Mouse (Mus musculus) MEL-GATA-1-ER (cell line): Measurements from ENCODE around the gene Prkcz.
"Not testable (repeated sequence)": the region's sequence is repeated elsewhere in the genome, so short reads cannot be mapped to it uniquely, and the experiment has no call there.

Experiments used
- DNase-seq: peaks from one replicate; pipeline ENCODE4 v3.0.0-alpha.2; 2012; ENCODE audit warnings: low read depth; ENCODE audit errors: extremely low read depth

The Prkcz gene

DNA sequence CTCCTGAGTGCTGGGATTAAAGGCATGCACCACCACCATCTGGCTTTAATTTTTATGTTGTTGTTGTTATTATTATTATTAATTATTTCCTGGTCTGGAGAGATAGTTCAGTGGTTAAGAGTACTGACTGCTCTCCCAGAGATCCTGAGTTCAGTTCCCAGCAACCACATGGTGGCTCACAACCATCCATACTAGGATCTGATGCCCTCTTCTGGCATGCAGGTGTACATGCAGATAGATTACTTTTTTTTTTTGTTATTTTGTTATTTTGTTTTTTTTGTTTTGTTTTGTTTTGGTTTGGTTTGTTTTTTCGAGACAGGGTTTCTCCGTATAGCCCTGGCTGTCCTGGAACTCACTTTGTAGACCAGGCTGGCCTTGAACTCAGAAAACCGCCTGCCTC lies 113.1 kb downstream of the Prkcz start:
- not testable (repeated sequence) for DNase-seq

DNA sequence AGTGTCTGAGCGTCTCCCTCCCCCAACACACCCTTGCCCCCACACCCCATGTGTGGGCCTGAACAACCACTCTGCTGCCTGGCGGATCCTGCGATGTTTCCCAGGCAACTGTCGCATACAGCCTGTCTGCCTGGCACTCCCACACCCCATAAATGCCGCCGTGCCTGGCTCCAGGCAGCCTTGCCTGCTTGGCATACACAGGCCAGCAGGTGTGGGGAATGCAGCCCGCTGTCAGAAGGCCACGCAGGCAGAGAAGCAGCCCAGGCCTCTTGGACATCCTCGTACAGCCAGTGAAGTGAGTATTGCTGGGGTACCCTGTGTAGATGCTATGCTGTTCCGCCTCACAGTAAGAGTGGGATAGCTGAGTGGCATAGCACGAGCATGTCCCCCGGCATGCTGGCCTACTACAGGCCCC lies 114.5 kb downstream of the Prkcz start:
- DNase-seq, result no peak

DNA sequence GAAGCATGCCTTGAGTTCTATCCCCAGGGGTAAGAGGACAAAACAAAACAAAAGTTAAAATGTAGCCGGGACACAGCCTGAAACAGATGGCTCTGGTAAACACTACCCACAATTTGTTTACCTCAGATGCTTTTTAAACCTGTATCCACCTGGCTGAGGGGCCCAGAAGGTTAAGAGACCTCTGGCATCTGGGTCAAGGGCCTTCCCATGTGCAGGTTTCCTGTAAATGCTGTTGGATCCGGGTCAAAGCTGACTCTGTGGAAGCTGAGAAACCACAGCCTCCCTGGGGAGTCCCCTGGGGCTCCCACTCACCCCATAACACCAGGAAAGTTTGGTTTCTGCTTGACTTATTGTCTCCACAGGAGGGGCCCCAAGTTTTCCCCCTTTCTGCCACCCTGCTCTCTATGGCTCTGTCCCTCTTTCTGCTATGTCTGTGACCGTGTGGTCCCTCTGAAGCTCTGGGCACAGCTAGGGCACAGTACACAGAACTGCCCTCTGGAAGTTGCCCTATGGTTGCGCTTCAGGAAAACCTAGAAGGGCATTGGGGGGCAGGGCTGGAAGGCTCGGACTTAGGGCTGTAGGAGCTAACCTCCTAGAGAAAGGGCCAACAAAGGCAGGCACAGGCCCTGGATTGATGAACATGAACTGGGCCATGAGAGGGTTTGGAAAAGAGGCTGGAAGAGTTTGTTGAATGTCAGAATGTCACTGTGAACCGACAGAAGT lies 115.2 kb downstream of the Prkcz start:
- DNase-seq, result no peak

DNA sequence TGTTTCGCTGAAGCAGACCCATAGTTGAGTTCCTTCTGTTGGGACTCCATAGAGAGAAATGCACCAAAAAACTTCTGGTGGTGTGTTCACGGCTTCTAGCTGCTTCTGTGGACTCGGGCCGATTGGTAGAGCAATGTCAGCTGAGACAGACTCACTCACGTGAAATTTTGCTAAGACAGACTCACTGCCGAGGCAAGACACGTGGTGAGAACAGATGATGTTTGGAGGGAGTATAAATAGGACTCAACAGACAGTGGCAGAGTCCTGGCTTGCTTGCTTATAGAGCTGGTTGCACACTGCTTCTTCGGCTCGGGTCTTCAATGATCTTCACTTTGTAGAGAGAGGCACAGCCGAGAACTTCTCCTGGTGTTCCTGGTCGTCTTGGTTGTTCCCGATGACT lies 117.9 kb downstream of the Prkcz start:
- DNase-seq, result no peak

DNA sequence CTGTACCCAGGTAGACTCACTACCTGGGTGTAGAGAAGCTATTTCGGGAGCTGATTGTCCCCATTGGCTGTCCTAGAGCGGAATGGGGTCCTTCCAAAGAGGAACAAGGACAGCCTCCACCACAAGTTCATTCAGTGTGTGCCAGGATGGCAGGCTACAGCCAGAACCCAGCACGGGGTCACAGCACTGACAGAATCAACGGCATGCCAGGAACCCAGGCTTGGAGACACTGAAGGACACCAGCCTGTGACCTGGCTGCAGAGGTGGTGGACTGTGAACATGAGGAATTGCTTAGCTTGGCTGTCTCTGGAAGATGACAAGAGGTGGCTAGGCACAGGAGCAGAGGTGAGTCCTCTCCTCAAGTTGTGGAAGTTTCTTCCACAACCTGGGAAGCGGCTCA lies 118.9 kb downstream of the Prkcz start:
- no peak for DNase-seq

DNA sequence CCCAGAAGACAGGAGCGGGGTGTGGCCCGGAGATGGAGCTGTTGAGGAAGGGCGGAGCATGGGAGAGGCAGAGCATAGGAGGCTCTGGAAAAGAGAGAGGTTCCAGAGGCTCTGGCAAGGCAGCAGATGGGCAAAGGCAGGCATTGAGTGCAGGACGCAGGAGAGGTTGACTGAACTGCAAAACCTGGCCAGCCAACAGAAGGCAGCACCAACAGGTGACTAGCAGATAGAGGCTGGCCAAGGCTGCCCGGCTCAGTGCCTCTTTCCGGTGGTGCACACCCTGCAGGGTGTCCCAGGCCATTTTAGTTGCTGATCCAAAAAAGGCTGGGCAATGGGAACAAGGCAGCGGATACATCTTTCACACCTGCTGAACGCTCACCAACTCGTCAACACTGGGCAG lies 119.4 kb downstream of the Prkcz start:
- DNase-seq, result no peak

DNA sequence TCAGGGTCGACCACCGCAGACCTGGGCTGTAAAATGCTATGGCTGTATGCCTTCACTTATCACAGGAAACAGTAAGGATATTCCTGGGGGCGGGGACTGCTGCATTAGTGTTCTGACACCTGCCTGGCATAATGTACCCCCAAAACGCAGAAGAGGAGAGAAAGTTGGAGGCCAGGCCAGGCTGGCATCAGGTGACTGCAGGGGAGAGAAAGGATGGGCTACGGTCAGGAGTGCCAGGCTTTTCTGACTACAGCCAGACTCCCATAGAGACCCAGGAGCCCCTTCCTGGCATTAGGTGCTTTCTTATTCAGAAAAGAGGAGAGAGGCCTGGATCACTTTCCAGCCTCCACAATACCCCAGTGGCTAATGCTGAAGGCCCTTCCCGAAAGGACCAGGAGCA lies 121.7 kb downstream of the Prkcz start:
- DNase-seq, result no peak

DNA sequence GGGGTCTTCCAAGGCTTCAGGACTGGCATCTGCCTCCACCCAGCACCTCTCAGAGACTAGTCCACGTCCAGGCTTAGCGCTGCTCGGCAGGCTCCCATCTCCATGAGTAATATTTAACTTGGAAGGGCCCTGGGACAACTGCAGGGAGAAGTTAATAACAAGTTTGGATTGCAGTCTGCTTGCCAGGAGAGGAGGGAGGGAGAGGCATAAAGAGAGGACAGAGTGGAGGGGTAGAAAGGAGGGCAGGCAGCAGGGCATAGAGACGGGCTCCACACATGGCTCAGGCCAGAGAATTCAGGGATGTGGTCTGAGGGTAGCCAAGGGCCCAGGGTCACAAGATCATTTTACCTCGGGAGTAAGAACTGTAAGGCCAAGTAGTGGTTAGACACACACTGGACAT lies 122.9 kb downstream of the Prkcz start:
- DNase-seq, result no peak

DNA sequence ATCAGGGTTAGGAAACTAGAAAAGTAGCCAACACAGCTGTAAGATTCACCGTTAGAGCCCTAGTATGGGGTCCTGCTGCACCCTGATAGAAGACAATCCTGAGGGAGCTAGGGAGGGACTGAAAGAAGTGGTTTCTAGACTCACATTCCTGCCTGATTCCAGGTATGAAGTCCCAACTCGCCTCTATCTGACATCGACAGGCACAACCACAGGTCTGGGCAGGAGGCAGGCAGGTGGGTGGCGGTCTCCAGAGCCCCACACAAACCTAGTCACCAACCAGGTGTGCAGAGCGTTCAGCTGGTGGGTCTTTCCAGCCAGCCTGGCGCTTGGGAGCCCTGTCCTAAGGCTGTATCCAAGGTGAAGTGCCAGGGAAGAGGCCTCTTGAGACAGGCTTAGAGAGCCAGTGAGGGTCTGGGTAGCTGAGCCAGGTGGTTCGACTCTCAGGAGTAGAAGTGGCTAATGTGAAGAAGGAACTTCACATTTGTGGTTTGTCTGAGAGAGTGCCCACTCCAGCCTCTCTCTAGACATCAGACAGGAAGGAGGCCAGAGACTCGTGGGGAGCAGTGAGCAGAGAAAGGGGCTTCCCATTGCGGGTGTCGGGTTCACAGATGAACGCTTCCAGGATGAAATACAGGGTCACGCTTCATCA lies 124.3 kb downstream of the Prkcz start:
- no peak for DNase-seq

DNA sequence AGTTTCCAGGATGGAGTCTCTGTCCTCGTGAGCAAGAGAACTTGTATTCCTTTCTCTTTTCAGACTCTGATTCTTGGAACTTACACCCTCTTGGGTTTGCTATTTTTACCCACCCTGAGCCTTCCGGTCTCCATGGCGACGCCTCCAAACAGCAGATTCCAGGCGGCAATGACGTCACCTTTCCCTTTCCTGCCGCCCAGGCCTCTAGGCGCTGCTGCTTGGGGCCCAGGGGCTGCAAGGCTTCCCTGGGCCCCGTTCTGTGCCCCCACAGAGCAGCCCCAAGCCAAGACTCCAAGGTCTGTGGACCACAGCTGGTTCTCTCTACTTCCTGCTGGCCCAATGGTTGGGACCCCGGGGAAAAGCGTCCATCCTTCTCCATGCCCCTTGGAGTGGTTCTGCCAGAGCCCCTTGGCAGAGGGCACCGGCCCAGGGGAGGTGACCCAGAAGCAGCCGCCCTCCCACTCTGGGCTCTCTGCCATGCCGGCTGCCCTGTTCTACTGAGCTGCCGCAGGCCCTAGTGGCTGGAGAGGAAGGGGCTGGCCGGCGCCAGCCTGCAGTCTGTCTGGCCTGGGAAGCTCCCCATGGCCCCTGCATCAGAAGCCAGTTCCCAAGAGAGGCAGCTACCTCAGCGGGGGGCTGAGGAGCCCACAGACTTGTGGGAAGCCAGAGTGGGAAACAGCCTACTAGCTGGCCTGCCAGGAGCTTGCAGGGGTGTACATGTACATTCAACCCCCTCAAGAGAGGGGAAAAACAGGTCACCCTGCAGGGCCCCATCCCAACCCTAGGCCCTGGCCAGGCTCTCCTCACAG lies 125.6 kb downstream of the Prkcz start:
- DNase-seq, result no peak

DNA sequence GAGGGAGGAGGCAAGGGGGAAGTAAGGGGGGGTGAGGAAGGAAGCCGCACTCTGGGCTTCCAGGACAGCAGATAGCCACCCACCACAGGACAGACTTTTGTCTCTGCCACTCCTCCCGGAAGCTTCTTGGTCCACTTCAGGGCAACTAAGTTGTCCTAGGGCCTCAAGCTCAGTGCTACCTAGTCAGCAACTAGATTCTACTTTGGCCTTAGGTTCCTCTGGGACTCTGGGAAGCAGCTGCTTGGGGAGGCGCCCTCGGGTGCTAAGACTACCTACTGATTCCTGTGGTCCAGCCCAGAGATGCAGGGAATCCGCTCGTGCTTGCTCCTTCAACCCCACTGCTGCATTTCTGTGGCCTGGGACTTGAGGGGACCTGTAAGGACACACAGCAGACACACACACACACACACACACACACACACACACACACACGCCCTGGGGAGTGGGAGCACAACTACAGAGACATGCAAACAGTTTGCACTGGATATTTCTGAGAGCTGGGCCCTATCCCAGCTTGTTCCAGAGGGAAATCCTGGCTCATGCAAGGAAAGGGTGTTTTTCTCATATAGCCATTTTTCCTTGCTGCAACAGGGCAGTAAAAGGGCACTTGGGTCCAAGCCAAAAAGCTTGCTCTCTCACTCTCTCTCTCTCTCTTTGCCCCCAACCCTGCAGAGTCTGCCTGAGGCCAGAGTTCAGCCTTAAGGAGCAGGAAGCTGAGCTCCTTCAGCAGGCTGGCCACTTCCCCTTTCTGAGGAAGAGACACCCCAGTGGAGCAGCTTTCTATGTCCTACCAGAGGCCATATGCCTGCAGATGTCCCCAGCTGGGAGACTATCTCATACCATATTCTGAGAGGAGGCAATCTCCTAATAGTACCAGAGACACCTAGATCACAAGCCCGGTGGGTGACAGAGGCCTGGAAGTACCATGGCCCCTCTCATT lies 126.5 kb downstream of the Prkcz start:
- peak; percentile 71 for DNase-seq

DNA sequence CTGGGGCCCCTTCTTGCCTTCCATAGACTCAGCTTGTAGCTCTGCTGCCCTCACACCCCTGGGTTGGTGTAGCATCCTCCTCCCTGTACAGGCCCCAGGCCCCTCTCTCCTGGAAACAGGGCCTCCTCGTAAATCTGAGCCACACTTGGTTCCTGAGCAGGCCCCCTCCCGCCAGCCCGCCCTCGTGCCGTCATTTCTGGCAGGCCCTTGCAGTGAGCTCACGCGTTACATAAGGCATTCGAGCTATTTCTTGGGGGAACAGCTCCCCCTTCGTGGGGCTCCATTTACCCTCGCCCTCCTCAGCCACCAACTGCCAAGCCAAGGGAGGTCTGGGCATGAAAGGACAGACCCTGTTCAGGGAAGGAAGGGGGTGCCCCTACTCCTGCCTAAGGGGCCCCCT lies 127.3 kb downstream of the Prkcz start:
- DNase-seq, result no peak

DNA sequence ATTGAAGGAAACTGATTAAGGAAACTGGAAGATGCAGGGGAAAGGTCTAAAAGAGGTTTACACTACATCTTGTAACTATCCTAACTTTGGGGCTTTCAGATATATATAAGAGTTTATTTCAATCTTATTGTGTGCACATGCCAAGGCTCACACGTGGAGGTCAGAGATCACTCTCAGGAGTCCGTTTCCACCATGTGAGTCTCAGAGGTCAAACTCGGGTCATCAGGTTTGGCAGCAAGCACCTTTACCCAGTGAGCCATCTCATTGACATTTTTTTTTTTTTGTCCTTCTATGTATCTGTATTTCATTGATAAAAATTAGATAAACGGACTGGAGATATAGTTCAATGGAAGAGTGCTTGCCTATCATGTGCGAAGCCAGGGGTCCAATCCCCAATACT lies 132.7 kb downstream of the Prkcz start:
- no peak for DNase-seq

DNA sequence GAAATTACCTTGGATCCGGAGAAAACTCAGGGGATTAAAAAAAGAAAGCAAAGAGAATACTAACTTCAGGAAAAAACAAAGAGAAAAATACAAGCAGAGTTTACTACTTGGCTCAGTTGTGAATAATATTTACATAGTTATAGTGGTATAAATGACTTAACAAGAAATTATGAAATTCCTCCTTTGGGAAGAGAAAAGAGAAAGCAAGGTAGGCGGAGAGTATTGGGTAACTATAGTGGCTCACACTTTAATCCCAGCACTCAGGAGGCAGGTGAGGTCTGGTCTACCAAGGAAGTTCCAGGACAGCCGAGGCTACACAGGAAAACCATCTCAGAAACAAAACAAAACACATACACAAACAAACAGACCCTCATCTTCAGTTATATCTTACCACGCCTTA lies 133.2 kb downstream of the Prkcz start:
- DNase-seq, result no peak

DNA sequence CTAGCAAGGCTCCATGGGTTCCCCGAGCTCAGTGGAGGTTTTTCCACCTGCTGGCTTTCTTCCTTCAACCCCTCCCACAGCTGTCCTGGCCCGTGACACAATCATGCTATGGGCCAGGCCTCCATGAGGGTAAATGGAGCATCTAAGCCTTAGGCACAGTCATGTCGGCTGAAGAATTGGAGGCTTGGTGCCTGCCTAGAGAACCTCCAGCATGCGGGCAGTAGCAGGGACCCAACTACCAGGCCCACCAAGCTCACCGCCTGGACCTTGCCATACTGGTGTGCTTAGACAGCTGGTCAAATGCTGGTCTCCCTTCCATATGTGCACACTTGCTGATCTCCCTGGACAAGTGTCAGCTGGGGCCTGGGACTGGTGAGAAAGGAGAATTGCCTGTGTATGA lies 135.2 kb downstream of the Prkcz start:
- DNase-seq, result no peak

DNA sequence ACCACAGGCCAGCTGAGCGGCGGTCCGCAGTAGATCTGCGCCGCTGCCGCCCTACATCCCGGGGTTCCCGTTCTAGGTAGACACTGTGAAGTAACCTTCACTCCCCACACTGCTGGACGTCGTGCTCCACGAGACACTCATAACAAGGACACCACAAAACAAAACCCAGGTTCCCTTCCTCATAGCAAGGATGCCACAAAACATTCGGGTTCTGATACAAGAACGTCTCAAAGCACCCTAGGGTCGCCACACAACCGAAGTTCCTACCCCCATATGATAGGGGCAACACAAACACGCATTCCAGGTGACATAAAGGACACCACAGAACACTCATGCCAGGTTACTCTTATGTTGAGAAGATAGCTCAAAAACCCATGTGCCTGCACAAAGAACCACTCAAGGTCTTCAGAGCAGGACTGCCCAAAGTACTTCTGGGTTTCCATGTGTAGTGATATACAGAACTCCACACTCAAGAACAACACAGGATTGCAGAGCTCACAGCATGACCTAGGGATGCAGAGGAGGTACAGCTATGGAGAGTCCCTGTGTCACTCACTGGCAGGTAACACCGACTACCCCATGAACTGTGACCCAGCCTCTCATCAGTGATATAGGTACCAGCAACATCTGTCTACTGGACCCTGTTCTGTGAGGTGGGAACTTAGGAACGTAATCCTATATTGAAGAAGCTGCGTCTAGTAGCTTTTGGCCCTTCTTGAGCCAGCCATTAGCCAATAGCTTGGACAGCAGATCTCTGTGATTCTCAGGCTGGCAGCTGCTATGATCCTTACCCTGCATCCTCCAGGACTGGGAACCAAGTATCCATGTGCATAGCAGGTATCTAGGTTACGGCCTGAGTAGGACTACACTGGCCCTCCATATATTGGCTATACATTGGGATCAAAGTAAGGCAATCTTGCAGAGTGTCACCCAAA lies 137.3 kb downstream of the Prkcz start:
- no peak for DNase-seq

DNA sequence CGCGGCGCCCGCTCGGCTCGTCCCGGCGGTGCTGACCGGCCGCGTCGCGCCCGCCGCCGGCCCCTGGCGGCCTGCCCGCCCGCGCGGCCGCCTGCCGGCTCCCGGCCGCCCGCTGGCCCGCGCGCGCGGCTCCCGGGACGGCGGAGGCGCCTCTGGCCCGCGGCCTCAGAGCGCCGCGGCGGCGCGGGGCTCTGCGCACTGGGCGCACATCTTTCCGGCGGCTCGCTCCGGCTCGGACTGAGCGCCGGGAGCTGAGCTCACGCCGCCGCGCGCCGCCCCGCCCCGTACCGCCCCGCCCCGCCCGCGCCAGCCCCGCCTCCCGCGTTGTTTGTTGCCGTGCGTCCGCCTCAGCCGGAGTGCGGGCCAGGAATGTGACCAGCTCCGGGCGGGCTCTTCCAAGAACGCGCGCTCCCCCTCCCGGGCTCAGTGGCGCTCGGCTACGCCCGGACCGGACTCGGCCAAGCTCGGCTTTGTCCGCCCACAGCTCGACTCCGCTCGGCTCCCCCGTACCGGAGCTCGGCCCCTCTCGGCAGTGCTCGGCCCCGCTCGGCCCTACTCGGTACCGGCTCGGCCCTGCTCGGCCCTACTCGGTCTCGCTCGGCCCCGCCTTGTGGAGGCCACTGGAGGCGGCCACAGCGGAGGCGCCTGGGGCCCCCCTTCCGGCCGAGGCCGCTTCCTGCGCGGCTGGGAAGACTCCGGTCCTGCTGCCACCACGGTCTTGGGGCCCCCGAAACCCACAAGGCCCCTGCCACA lies 138.1 kb downstream of the Prkcz start:
- peak; percentile 80 for DNase-seq

DNA sequence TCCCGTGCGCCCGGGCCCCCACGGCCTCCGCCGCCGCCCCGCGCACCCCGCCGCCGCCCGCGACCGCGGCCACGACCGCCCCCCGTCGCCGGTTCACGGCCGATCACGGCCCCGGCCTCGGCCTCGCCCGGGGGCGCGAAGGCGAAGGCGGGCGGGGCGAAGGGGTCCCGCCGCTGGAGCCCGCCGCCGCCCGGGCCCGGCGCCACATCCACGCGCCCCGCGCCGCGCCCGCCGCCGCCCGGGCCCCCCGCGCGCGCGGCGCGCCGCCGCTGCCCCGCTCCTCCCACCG lies 138.7 kb downstream of the Prkcz start, which contains the start of gene Ski:
TSS of gene Ski (minus strand) at position 41 of the 289 bp plus-strand sequence.
- no peak for DNase-seq
